ENCODE assay signal across 9 mouse cellular contexts in genomic region chr2:94524536-94524935, GRCm38 (mm10).
DNase-seq lines count a peak whose midpoint lies in the region; ATAC-seq and TF ChIP-seq lines count a peak whose summit lies in the region.
"Had no signal": no experiment of that assay in that cellular context is flagged by ENCODE, and none has a peak within 500 bp of the region (broad histone marks: within the 10 kb centered on the region; RNA-seq: fewer than 3 reads in every experiment).

No protein-coding gene starts in this region.

- no peaks in the 10 kb centered on the region for H3K9me3 ChIP-seq in liver, embryonic 11.5 days (ENCODE audit: control insufficient read depth, low read length)
- no peaks in the 10 kb centered on the region for H3K9me3 ChIP-seq in limb, embryonic 11.5 days (ENCODE audit: control insufficient read depth, low read length)
- no peaks in the 10 kb centered on the region for H3K9me3 ChIP-seq in intestine, embryonic 15.5 days

- no peak overlapping the region for H3K4me3 ChIP-seq in liver, embryonic 11.5 days (ENCODE audit: low read depth, low read length)
- no peak overlapping the region for H3K4me3 ChIP-seq in limb, embryonic 11.5 days (ENCODE audit: low read depth, low read length)
- H3K4me3 ChIP-seq in intestine, embryonic 15.5 days (replicated peaks), result no peak overlapping the region
- H3K4me3 ChIP-seq in layer of hippocampus, adult 2 months, result no peak overlapping the region

- peak; percentile 39 for DNase-seq in liver
- DNase-seq in liver, embryonic 11.5 days (ENCODE audit: low spot score), result no peak
- DNase-seq in Muller cell, postnatal 12 days (ENCODE audit: inconsistent ontology term), result peak; percentile 11
- peak; percentile 67 to 70 for DNase-seq in adrenal gland, postnatal 36 days
- DNase-seq in limb, embryonic 11.5 days (ENCODE audit: low spot score), result peak; percentile 84
- DNase-seq in left cerebral cortex, adult 8-10 months (ENCODE audit: low spot score in 2 of 2), result no peak
- DNase-seq in layer of hippocampus, adult 2 months (ENCODE audit: low spot score in 2 of 2), result no peak
- DNase-seq: right cerebral cortex, postnatal 25 days had no signal

- no peaks in the 10 kb centered on the region for H3K36me3 ChIP-seq in liver, embryonic 11.5 days (ENCODE audit: control insufficient read depth, insufficient read depth, low read length)
- no peaks in the 10 kb centered on the region for H3K36me3 ChIP-seq in limb, embryonic 11.5 days (ENCODE audit: control insufficient read depth, insufficient read depth, low read length)
- H3K36me3 ChIP-seq in intestine, embryonic 15.5 days, result no peaks in the 10 kb centered on the region

- no peak overlapping the region for H3K27ac ChIP-seq in liver, embryonic 11.5 days (ENCODE audit: low read depth, low read length)
- H3K27ac ChIP-seq in limb, embryonic 11.5 days (replicated peaks; ENCODE audit: low read depth, low read length), result no peak overlapping the region
- H3K27ac ChIP-seq in intestine, embryonic 15.5 days, result no peak overlapping the region
- H3K27ac ChIP-seq in layer of hippocampus, adult 2 months, result no peak overlapping the region

- H3K27me3 ChIP-seq in liver, embryonic 11.5 days (replicated peaks; ENCODE audit: control insufficient read depth, insufficient read depth, low read length), result no peaks in the 10 kb centered on the region
- no peaks in the 10 kb centered on the region for H3K27me3 ChIP-seq in limb, embryonic 11.5 days (ENCODE audit: control insufficient read depth, insufficient read depth, low read length)
- H3K27me3 ChIP-seq in intestine, embryonic 15.5 days (replicated peaks), result no peaks in the 10 kb centered on the region

- no peaks in the 10 kb centered on the region for H3K4me1 ChIP-seq in liver, embryonic 11.5 days (replicated peaks; ENCODE audit: control insufficient read depth, insufficient read depth, low read length)
- no peaks in the 10 kb centered on the region for H3K4me1 ChIP-seq in limb, embryonic 11.5 days (ENCODE audit: control insufficient read depth, insufficient read depth, low read length)
- H3K4me1 ChIP-seq in intestine, embryonic 15.5 days (replicated peaks), result no peaks in the 10 kb centered on the region

- no peak for TF ChIP-seq CTCF in layer of hippocampus, adult 2 months (conservative IDR thresholded peaks at IDR 0.05)

- H3K4me2 ChIP-seq in liver, embryonic 11.5 days, result no peak overlapping the region
- H3K4me2 ChIP-seq in limb, embryonic 11.5 days (ENCODE audit: low read depth, severe bottlenecking), result no peak overlapping the region
- H3K4me2 ChIP-seq in intestine, embryonic 15.5 days (replicated peaks), result no peak overlapping the region

- 26% methylated on average over 6 of the region's 6 CpGs for WGBS in liver, embryonic 11.5 days
- WGBS in limb, embryonic 11.5 days, result 31% methylated on average over 6 of the region's 6 CpGs
- WGBS in intestine, embryonic 15.5 days, result 22% methylated on average over 6 of the region's 6 CpGs

- no peak overlapping the region for H3K9ac ChIP-seq in liver, embryonic 11.5 days (ENCODE audit: low read depth, low read length)
- no peak overlapping the region for H3K9ac ChIP-seq in limb, embryonic 11.5 days (ENCODE audit: low read length)
- H3K9ac ChIP-seq in intestine, embryonic 15.5 days, result no peak overlapping the region

- no peak for ATAC-seq in liver, embryonic 11.5 days (replicated peaks; ENCODE audit: low FRiP score)
- no peak for ATAC-seq in limb, embryonic 11.5 days (ENCODE audit: insufficient number of reproducible peaks, low FRiP score, low TSS enrichment, low read depth)
- ATAC-seq in intestine, embryonic 15.5 days, result no peak

Comparison
In these comparisons a context has a peak if more than half of its experiments do, and no peak if none do; other contexts are left out.
1. DNase-seq: peak in liver (single experiment), Muller cell, postnatal 12 days (single experiment), adrenal gland, postnatal 36 days (2 of 2) and limb, embryonic 11.5 days (single experiment); none in liver, embryonic 11.5 days (single experiment), left cerebral cortex, adult 8-10 months (0 of 2) and layer of hippocampus, adult 2 months (0 of 2).